Mouse (Mus musculus): Measurements from ENCODE around the gene Dolk.

- TF ChIP-seq CTCF (conservative IDR thresholded peaks at IDR 0.05; ENCODE audit: low read length) (no peak), NANOG (IDR thresholded peaks at IDR 0.05; ENCODE audit: borderline replicate concordance, low read length) (no peak)
Measured at GRCm38 (mm10) chr2:30285004-30285403, 1.1 kb downstream of the Dolk start.
